Mouse (Mus musculus) cerebellum, postnatal 25 days (tissue): Measurements from ENCODE around the gene Gm49355.
A peak's percentile ranks its signal among the peaks of the same experiment; 100 is the strongest.

Experiments used
- DNase-seq, 2 experiments: peaks; one replicate each; pipeline ENCODE4 v3.0.0; 2021; ENCODE audit warnings: mixed read lengths in 2 of 2

Gene Gm49355

GRCm38 (mm10) chr14:12343451-12343941, 59.7 kb downstream of the Gm49355 start:
- peak in 1 of 2 experiments; percentile 9 for DNase-seq

GRCm38 (mm10) chr14:12344061-12344745, 60.4 kb downstream of the Gm49355 start:
- peak in 1 of 2 experiments; percentile 7 for DNase-seq

- DNase-seq, result peak; percentile 10 to 17
Measured at GRCm38 (mm10) chr14:12344746-12345240, 61.0 kb downstream of the Gm49355 start.

DNA sequence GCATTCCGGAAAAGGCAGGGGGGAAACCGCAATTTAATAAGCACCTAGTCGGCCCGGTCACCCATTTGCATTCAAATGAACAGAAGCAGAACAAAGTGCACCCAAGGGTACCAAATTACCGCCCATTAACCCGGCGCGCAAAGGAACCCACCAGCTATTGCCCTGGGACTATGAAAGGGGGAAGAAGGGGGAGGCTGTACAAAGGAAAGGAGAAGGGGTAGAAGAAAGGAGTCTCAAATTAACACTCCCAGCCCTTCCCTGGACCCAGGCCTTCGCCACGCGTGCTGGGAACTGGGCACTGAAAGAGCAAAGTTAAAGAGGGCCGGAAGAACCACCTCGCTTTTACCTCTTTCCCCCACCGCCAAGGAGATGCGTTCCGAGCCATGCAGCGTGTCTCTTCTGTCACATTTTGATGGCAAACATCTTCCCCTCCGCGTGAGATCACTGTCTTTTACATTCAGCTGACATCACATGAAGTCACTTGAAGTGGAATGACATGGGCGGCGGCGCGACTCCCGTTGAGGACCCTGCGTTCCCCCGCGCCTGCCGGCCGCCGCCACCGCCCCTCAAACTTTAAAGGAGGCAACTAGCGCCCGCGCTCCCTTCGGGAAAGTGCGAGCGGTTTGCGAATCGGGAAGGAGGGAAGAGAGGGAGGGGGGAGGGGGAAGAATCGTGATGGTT, 61.6 kb downstream of the Gm49355 start:
- DNase-seq, result no peak

GRCm38 (mm10) chr14:12346011-12346864, 62.5 kb downstream of the Gm49355 start:
- peak in 1 of 2 experiments; percentile 15 for DNase-seq

GRCm38 (mm10) chr14:12346865-12347600, 63.3 kb downstream of the Gm49355 start:
- DNase-seq, result no peak

GRCm38 (mm10) chr14:12348089-12348488, 64.3 kb downstream of the Gm49355 start, which contains the start of gene Fezf2:
Gene Fezf2 (minus strand): TSS chr14:12348189.
- DNase-seq, result no peak

- no peak for DNase-seq
Measured at GRCm38 (mm10) chr14:12349334-12350090, 65.7 kb downstream of the Gm49355 start.

- no peak for DNase-seq
Measured at GRCm38 (mm10) chr14:12350271-12350916, 66.6 kb downstream of the Gm49355 start.
